Comparison of ENCODE assay signal across 12 mouse cellular contexts in the genomic region with DNA sequence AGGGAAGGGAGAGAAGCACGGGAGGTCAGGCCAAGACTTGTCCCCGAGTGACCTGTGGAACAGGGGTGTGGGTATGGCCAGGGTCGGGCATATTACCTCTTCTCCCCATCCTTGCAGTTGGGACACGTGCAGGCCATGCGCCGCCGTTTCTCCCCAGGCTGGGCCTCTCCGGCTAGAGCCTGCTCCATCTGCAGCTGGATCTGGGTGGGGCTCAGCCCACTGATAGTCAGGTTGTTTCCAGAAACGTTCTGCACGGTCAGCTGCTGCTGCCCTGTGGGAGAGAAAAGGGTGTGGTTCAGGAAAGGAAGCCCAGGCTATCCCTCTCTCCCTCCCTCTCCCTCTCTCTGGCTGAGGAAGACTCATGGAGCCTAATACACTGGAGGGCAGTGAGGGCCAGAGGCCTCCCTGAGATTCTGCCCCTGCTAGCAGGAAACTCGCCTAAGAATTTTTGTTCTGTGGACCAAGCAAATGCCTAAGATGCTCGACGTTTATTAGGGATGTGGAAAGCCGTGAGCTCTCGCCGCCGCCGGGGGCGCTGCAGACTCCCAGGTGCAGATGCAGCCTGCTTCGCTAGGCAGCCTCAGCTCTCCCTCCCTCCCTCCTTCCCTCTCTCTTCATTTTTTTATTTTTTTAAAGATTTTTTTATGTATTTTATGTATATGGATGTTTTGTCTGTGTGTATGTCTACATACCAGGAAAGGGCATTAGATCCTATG. TPM values are rescaled to one million over a fixed set of nuclear protein-coding genes. Genes with fewer than 3 reads are reported as not detected.
DNase-seq lines count a peak whose midpoint lies in the region; ATAC-seq and TF ChIP-seq lines count a peak whose summit lies in the region.
"Had no signal": no experiment of that assay in that cellular context is flagged by ENCODE, and none has a peak within 500 bp of the region (broad histone marks: within the 10 kb centered on the region; RNA-seq: fewer than 3 reads in every experiment).

No protein-coding gene starts in this region.

- TF ChIP-seq EP300 in heart, postnatal 0 days (IDR thresholded peaks at IDR 0.05; ENCODE audit: low read depth): no peak
- no peak for TF ChIP-seq EP300 in stomach, postnatal 0 days (optimal IDR thresholded peaks at IDR 0.05)

- ATAC-seq in heart, postnatal 0 days (ENCODE audit: insufficient read depth, low read depth): no peak
- ATAC-seq in stomach, postnatal 0 days (ENCODE audit: low FRiP score, low TSS enrichment): peak; percentile 50
- no peak for ATAC-seq in inflammation-experienced regulatory T-cells, adult 6 months

- no peak overlapping the region for H3K4me2 ChIP-seq in heart, postnatal 0 days (ENCODE audit: low read depth, low read length)
- no peak overlapping the region for H3K4me2 ChIP-seq in stomach, postnatal 0 days (replicated peaks; ENCODE audit: low read depth)
- H3K4me2 ChIP-seq: embryonic facial prominence, embryonic 12.5 days; neural tube, embryonic 13.5 days had no signal

- H3K9me3 ChIP-seq in heart, embryonic 10.5 days: no peaks in the 10 kb centered on the region
- no peaks in the 10 kb centered on the region for H3K9me3 ChIP-seq in heart, postnatal 0 days (replicated peaks; ENCODE audit: control insufficient read depth, low read length)
- no peaks in the 10 kb centered on the region for H3K9me3 ChIP-seq in stomach, postnatal 0 days (ENCODE audit: control insufficient read depth, low read length)
- H3K9me3 ChIP-seq: embryonic facial prominence, embryonic 12.5 days; neural tube, embryonic 13.5 days had no signal

- DNase-seq in heart, embryonic 10.5 days (ENCODE audit: low spot score): peak; percentile 90
- no peak for DNase-seq in heart, postnatal 10 days
- DNase-seq in testis, postnatal 10 days (ENCODE audit: low spot score): peak; percentile 68
- DNase-seq in testis, postnatal 14 days (ENCODE audit: low spot score): no peak
- no peak for DNase-seq in heart, postnatal 0 days (ENCODE audit: low spot score)
- DNase-seq in stomach, postnatal 0 days (ENCODE audit: low spot score): peak; percentile 70
- no peak for DNase-seq in frontal cortex, postnatal 25 days (ENCODE audit: low spot score in 2 of 2)

- H3K36me3 ChIP-seq in heart, embryonic 10.5 days: peaks cover 97% of the 10 kb centered on the region
- peaks cover 85% of the 10 kb centered on the region for H3K36me3 ChIP-seq in heart, postnatal 0 days (replicated peaks; ENCODE audit: control insufficient read depth, insufficient read depth, low read length)
- H3K36me3 ChIP-seq in stomach, postnatal 0 days (ENCODE audit: control insufficient read depth, insufficient read depth, low read length): peaks cover 41% of the 10 kb centered on the region

- H3K9ac ChIP-seq in heart, postnatal 0 days (replicated peaks; ENCODE audit: low read depth, low read length): no peak overlapping the region
- no peak overlapping the region for H3K9ac ChIP-seq in stomach, postnatal 0 days (ENCODE audit: low read length)
- H3K9ac ChIP-seq: embryonic facial prominence, embryonic 12.5 days; neural tube, embryonic 13.5 days had no signal

- peak overlapping the region; percentile 38; the same call in 1 of the 2 replicates for H3K27ac ChIP-seq in heart, embryonic 10.5 days
- H3K27ac ChIP-seq in heart, postnatal 0 days (ENCODE audit: low read depth): no peak overlapping the region
- H3K27ac ChIP-seq in stomach, postnatal 0 days (replicated peaks): no peak overlapping the region
- H3K27ac ChIP-seq: embryonic facial prominence, embryonic 12.5 days; neural tube, embryonic 13.5 days had no signal

- WGBS in heart, embryonic 10.5 days: 60% methylated on average over 20 of the region's 20 CpGs
- WGBS in heart, postnatal 0 days: 56% methylated on average over 20 of the region's 20 CpGs
- WGBS in stomach, postnatal 0 days: 46% methylated on average over 20 of the region's 20 CpGs

- TF ChIP-seq CTCF in heart, postnatal 0 days (IDR thresholded peaks at IDR 0.05; ENCODE audit: low read depth): peak; percentile 18; the same call in 1 of the 2 replicates
- peak; percentile 69 for TF ChIP-seq CTCF in stomach, postnatal 0 days (IDR thresholded peaks at IDR 0.05; ENCODE audit: low read depth)

- intact Hi-C loops in heart, postnatal 10 days (cut with DNase I): no loop called here

- no peak overlapping the region for H3K4me3 ChIP-seq in heart, embryonic 10.5 days
- no peak overlapping the region for H3K4me3 ChIP-seq in heart, postnatal 0 days (ENCODE audit: low read depth, low read length)
- H3K4me3 ChIP-seq in stomach, postnatal 0 days (ENCODE audit: low read depth, low read length): no peak overlapping the region
- H3K4me3 ChIP-seq: embryonic facial prominence, embryonic 12.5 days; neural tube, embryonic 13.5 days had no signal

- peaks cover 12% of the 10 kb centered on the region; the same call in 1 of the 2 replicates for H3K4me1 ChIP-seq in heart, embryonic 10.5 days
- H3K4me1 ChIP-seq in heart, postnatal 0 days (ENCODE audit: control insufficient read depth, insufficient read depth): no peaks in the 10 kb centered on the region
- H3K4me1 ChIP-seq in stomach, postnatal 0 days (replicated peaks; ENCODE audit: control insufficient read depth, insufficient read depth): no peaks in the 10 kb centered on the region
- H3K4me1 ChIP-seq: embryonic facial prominence, embryonic 12.5 days; neural tube, embryonic 13.5 days had no signal

- no peaks in the 10 kb centered on the region for H3K27me3 ChIP-seq in heart, embryonic 10.5 days (ENCODE audit: insufficient read depth, poor library complexity, severe bottlenecking)
- no peaks in the 10 kb centered on the region for H3K27me3 ChIP-seq in heart, postnatal 0 days (ENCODE audit: control insufficient read depth, insufficient read depth, low read length)
- no peaks in the 10 kb centered on the region for H3K27me3 ChIP-seq in stomach, postnatal 0 days (ENCODE audit: control insufficient read depth, insufficient read depth, low read length)
- H3K27me3 ChIP-seq: CH12.LX; embryonic facial prominence, embryonic 12.5 days; neural tube, embryonic 13.5 days had no signal

RNA-seq across cellular contexts. Expression of a gene that starts 12.4 kb away (rescaled TPM):
- 69.3 and 72.6 TPM in 2 replicates for polyA plus RNA-seq in heart, embryonic 10.5 days (2016; fragmentation: Nextera tagmentation; extraction: Ambion mirVana)
- total RNA-seq in heart, postnatal 10 days (2021): 10 to 100 TPM; 11.8 to 12.8 TPM
- total RNA-seq in heart, postnatal 0 days (2014; rRNA removed; ENCODE audit: low replicate concordance): 20.9 and 27.3 TPM in 2 replicates
- polyA plus RNA-seq in heart, postnatal 0 days (2015; fragmentation: Nextera tagmentation; extraction: Ambion mirVana): 25.0 and 28.1 TPM in 2 replicates
- 56.7 and 57.1 TPM in 2 replicates for polyA plus RNA-seq in stomach, postnatal 0 days (2015; fragmentation: Nextera tagmentation; extraction: Ambion mirVana)
- 10 to 100 TPM; 19.0 to 35.1 (median 30.7) TPM for polyA plus RNA-seq in inflammation-experienced regulatory T-cells, adult 6 months (2017; shearing (Covaris generic))

RNA-seq across cellular contexts. Expression of a gene that starts 26.6 kb away (rescaled TPM):
- 20.1 and 21.9 TPM in 2 replicates for polyA plus RNA-seq in heart, embryonic 10.5 days (2016; fragmentation: Nextera tagmentation; extraction: Ambion mirVana)
- total RNA-seq in heart, postnatal 10 days (2021): 10 to 100 TPM; 15.0 to 16.1 TPM
- 6.2 and 6.8 TPM in 2 replicates for total RNA-seq in heart, postnatal 0 days (2014; rRNA removed; ENCODE audit: low replicate concordance)
- 8.9 and 9.0 TPM in 2 replicates for polyA plus RNA-seq in heart, postnatal 0 days (2015; fragmentation: Nextera tagmentation; extraction: Ambion mirVana)
- polyA plus RNA-seq in stomach, postnatal 0 days (2015; fragmentation: Nextera tagmentation; extraction: Ambion mirVana): 5.8 and 7.1 TPM in 2 replicates
- polyA plus RNA-seq in inflammation-experienced regulatory T-cells, adult 6 months (2017; shearing (Covaris generic)): 10 to 100 TPM; 20.4 to 24.7 (median 20.9) TPM

RNA-seq across cellular contexts. Expression of a gene that starts 28.3 kb away (rescaled TPM):
- polyA plus RNA-seq in heart, embryonic 10.5 days (2016; fragmentation: Nextera tagmentation; extraction: Ambion mirVana): 0.90 and 1.5 TPM in 2 replicates
- under 1 TPM; 0.47 to 0.74 TPM for total RNA-seq in heart, postnatal 10 days (2021)
- 0.39 TPM in 1 of 2 replicates, not detected in the other for total RNA-seq in heart, postnatal 0 days (2014; rRNA removed; ENCODE audit: low replicate concordance)
- 1.2 and 1.3 TPM in 2 replicates for polyA plus RNA-seq in heart, postnatal 0 days (2015; fragmentation: Nextera tagmentation; extraction: Ambion mirVana)
- 112 and 116 TPM in 2 replicates for polyA plus RNA-seq in stomach, postnatal 0 days (2015; fragmentation: Nextera tagmentation; extraction: Ambion mirVana)
- polyA plus RNA-seq in inflammation-experienced regulatory T-cells, adult 6 months (2017; shearing (Covaris generic)): under 1 TPM; 0.21 to 0.62 (median 0.40) TPM
- total RNA-seq: layer of hippocampus, postnatal 25 days had no signal
- polyA plus RNA-seq: neural tube, embryonic 13.5 days had no signal

RNA-seq across cellular contexts. Expression of a gene that starts 39.9 kb away (rescaled TPM):
- 68.3 and 84.3 TPM in 2 replicates for polyA plus RNA-seq in heart, embryonic 10.5 days (2016; fragmentation: Nextera tagmentation; extraction: Ambion mirVana)
- 10 to 100 TPM; 28.0 to 30.8 TPM for total RNA-seq in heart, postnatal 10 days (2021)
- total RNA-seq in heart, postnatal 0 days (2014; rRNA removed; ENCODE audit: low replicate concordance): 23.6 and 25.2 TPM in 2 replicates
- polyA plus RNA-seq in heart, postnatal 0 days (2015; fragmentation: Nextera tagmentation; extraction: Ambion mirVana): 45.1 and 46.7 TPM in 2 replicates
- polyA plus RNA-seq in stomach, postnatal 0 days (2015; fragmentation: Nextera tagmentation; extraction: Ambion mirVana): 61.7 and 64.9 TPM in 2 replicates
- polyA plus RNA-seq in inflammation-experienced regulatory T-cells, adult 6 months (2017; shearing (Covaris generic)): 100 to 1,000 TPM in 1 of 3 experiments, 10 to 100 TPM in 2; 93.2 to 124 (median 96.9) TPM

RNA-seq across cellular contexts. Expression of a gene that starts 57.0 kb away (rescaled TPM):
- polyA plus RNA-seq in heart, embryonic 10.5 days (2016; fragmentation: Nextera tagmentation; extraction: Ambion mirVana): 0.47 and 2.3 TPM in 2 replicates
- under 1 TPM; 0.12 to 0.15 TPM for total RNA-seq in heart, postnatal 10 days (2021)
- total RNA-seq in heart, postnatal 0 days (2014; rRNA removed; ENCODE audit: low replicate concordance): 0.04 and 0.19 TPM in 2 replicates
- 0.08 TPM in 1 of 2 replicates, not detected in the other for polyA plus RNA-seq in heart, postnatal 0 days (2015; fragmentation: Nextera tagmentation; extraction: Ambion mirVana)
- polyA plus RNA-seq in stomach, postnatal 0 days (2015; fragmentation: Nextera tagmentation; extraction: Ambion mirVana): 21.2 and 22.0 TPM in 2 replicates
- 1 to 10 TPM in 1 of 3 experiments, under 1 TPM in 1, not detected in 1; 0.19 to 2.7 TPM for polyA plus RNA-seq in inflammation-experienced regulatory T-cells, adult 6 months (2017; shearing (Covaris generic))

Comparison
In these comparisons a context has a peak if more than half of its experiments do, and no peak if none do; other contexts are left out.
1. DNase-seq: peak in heart, embryonic 10.5 days (single experiment), testis, postnatal 10 days (single experiment) and stomach, postnatal 0 days (single experiment); none in heart, postnatal 10 days (0 of 2), testis, postnatal 14 days (single experiment), heart, postnatal 0 days (single experiment) and frontal cortex, postnatal 25 days (0 of 2).
2. RNA of a gene that starts 28.3 kb away (polyA plus RNA-seq): 112 to 116 TPM in stomach, postnatal 0 days; 0.90 to 1.5 TPM in heart, embryonic 10.5 days, 1.2 to 1.3 TPM in heart, postnatal 0 days and 0.21 to 0.62 TPM in inflammation-experienced regulatory T-cells, adult 6 months; every median in the first group is over 10 times any median in the second.